Mouse (Mus musculus) layer of hippocampus, adult 2 months (tissue): ENCODE measurements around the gene Ccr1. TPM values are rescaled to one million over a fixed set of nuclear protein-coding genes. Genes with fewer than 3 reads are reported as not detected.
A peak's percentile ranks its signal among the peaks of the same experiment; 100 is the strongest.
"Not testable (repeated sequence)": the region's sequence is repeated elsewhere in the genome, so short reads cannot be mapped to it uniquely, and the experiment has no call there.

Source experiments
- DNase-seq, 2 experiments: peaks; one replicate each; pipeline ENCODE4 v3.0.0; 2022; ENCODE audit warnings: low spot score in 2 of 2
- H3K27ac ChIP-seq: fragments of 200-600 bp; 2 replicates; pipeline ENCODE4 v1.8.1; 2022
- H3K4me3 ChIP-seq: fragments of 200-600 bp; 2 replicates; pipeline ENCODE4 v1.8.1; 2022; ENCODE audit warnings: mild to moderate bottlenecking
- CTCF ChIP-seq: fragments of 200-600 bp; conservative IDR thresholded peaks from 2 replicates; pipeline ENCODE4 v1.8.1; 2022; ENCODE audit warnings: antibody characterized with exemption, mild to moderate bottlenecking, moderate library complexity
- total RNA-seq, 2 experiments: library from RNA; stranded (reverse); gene quantifications; 2 replicates each; pipeline ENCODE4 v1.2.3; 2021

The Ccr1 gene
- total RNA-seq, 2 experiments from 2014 or later, result 0.46 TPM; not detected in 1

DNA sequence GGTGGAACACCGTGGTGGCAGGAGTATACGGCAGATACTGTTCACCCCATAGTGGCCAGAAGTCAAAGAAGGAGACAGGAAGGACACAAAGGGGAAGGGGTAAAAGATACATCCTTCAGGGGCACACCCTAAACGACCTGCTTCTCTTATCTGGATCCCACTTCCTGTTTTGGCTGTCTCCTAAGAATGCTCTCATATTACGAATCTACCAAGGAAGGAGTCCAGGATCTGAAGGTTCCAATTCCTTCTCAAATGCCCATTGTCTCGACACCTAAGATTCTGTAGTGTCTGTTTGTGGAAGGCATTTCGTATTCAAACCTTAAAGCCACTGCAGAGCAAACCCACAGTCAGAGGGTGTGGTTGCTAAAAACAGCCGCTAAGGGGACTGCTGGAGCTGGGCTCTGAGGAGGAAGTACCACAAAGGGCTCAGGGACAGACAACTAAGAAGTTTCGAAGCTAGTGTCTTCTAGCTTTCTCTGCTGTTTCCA, 39.7 kb downstream of the Ccr1 start:
- Histone ChIP-seq H3K27ac (0 out of 2 replicates have a peak overlapping the region, but pooled peaks have one; percentile 39), H3K4me3 (no peak overlapping the region)
- TF ChIP-seq CTCF, result peak; percentile 57
- no peak for DNase-seq

DNA sequence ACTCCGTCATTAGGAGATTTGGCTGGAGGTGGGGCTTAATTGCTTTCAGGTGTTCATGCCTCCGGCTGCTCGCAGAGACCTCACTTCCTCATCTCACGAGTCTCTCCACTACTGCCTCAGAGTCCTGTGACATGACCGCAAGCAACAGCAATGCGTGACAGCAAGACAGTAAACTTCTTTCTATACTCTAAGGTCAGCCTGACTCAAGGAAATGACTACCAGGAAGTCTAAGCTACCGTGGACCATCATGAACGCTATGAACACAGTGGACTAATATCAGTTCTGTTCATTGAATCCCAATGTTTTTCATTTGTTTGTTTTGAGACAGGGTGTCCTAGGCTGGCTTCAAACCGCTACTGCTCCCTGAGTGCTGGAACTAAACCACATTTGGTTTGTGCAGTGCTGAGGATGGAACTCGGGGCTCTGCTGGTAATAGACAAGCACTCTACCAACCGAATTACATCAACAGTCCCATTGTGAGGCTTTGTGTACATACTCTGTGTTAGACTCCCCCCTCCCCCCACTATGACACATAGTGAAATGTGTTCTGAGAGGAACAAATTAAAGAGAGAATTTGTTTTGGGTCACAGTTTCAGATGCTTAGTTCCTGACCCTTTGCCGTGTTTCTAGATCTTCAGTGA, 40.3 kb downstream of the Ccr1 start:
- H3K4me3 ChIP-seq, result no peak overlapping the region
- H3K27ac ChIP-seq, result peak overlapping the region; percentile 46; the same call in 1 of the 2 replicates
- DNase-seq, result no peak
- TF ChIP-seq CTCF, result no peak

DNA sequence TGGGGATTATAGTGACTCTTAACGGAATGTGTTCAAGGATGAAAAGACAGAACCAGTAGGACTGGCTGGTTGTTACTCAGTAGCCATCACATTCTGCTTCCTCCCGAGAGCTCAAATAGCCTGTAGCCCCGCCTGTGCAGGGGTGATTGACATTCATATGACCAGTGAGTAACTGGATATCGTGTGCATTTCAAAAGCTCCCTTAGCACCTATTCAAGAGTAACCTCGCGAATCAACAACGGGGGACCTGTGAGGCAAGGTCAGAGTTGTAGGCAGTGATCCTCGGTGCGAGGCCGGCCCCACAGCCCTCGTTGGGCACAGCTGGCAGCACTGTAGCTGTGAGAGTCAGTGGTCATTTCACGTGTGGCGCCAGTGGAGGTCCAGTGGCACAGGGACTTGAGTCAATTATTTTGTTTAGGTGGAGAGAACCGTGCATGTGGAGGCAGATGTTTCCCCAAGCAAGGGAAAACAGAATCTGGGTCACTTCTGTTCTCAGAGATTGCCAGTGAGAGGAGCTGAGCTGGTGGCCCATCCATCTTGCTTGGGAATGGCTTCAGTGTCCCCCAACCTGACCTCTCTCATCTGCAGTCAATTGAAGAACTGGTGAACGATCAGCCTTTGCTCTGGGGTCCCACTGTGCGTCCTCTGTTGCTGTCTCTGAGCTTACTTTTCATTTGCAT, 41.1 kb downstream of the Ccr1 start:
- DNase-seq, result no peak
- Histone ChIP-seq H3K27ac (peak overlapping the region; percentile 46; the same call in 1 of the 2 replicates), H3K4me3 (no peak overlapping the region)
- no peak for TF ChIP-seq CTCF

DNA sequence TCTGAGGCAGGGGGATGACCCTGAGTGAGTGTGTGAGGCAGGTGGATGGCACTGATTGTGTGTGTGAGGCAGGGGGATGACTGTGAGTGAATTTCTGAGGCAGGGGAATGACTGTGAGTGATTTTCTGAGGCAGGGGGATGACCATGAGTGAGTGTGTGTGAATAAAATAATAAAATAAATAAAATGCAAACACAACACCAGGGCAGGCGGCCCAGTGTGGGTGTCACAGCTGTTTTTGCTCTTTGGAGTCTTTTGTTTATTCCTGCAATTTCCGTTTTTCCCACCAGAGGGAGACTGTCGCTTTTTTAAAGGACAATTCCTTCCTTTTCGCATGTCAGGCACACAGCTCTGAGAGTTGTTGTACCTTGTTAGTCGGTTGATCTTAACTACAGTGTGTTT, 42.5 kb downstream of the Ccr1 start:
- H3K27ac ChIP-seq, H3K4me3 ChIP-seq: not testable (repeated sequence)
- peak; percentile 56 to 75 for DNase-seq

DNA sequence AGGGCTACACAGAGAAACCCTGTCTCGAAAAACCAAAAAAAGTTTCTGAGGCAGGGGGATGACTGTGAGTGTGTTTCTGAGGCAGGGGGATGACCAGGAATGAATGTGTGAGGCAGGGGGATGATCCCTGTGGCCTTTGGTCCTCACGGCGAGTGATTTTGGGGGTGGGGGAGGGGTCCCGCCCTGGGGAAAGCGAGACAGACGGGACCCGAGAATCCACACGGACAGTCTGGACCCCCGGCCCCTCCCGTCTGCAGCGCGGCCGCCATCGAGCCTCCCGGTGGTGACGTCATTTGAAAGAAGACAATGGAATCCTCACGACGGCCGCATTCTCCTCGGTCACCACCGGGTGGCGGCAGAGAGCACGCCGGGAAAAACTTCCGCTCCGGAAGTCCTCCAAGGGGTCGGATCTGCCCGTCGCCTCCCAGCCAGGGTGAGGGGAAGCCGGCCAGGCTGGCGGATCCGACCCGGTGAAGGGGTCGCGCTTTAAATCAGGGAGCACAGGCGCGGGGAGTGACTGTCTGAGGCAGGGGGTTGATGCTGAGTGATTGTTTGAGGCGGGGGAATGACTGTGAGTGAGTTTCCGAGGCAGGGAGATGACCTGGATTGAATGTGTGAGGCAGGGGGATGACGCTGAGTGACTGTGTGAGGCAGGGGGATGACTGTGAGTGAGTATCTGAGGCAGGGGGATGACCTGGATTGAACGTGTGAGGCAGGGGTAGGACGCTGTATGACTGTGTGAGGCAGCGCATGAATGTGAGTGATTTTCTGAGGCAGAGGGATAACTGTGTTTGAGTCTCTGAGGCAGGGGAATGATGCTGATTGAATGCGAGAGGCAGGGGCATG, 43.2 kb downstream of the Ccr1 start:
- Histone ChIP-seq H3K4me3 (peak overlapping the region; percentile 66), H3K27ac (peak overlapping the region; percentile 91)
- TF ChIP-seq CTCF, result peak; percentile 88
- peak; percentile 83 to 87 for DNase-seq

More for the DNA sequence above, 42.5 kb downstream of the Ccr1 start:
- peak; percentile 88 for TF ChIP-seq CTCF

DNA sequence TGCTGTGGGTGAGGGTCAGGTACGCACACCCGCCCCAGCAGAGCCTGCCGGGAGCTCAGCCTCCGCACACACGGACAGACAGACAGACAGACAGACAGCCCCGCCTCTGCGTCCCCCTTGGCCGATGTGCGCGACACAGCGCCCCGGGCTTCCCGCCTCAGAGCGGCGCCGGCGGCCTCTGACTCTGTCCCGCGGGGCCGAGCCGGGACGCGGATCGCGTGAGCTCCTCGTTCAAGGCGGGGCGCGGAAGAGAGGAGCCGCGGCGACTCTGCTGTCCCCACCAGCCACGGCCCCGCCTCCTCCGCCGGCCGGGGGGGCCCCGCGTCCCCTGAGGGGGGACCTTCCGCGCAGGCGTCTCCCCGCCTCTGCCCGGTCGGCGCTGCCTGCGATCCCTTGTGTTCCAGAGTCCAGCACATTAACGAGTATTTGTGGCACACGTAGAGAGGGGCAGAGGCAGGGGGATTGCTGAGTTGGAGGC, 43.9 kb downstream of the Ccr1 start:
- peak overlapping the region; percentile 66 for H3K4me3 ChIP-seq
- DNase-seq, result peak; percentile 88 to 90
- no peak for TF ChIP-seq CTCF
- peak overlapping the region; percentile 91 for H3K27ac ChIP-seq

DNA sequence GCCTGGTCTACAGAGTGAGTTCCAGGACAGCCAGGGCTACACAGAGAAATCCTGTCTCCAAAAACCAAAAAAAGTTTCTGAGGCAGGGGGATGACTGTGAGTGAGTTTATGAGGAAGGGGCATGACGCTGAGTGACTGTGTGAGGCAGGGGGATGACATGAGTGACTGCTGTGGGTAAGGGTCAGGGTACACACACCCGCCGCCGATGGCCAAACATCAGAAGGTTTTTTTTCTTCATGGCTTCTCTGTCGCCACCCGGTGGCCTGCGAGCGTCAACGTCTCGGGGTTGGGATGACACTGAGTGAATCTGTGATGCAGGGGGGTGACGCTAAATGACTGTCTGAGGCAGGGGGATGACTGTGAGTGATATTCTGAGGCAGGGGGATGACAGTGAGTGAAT, 44.5 kb downstream of the Ccr1 start:
- Histone ChIP-seq H3K27ac (peak overlapping the region; percentile 28; the same call in 1 of the 2 replicates), H3K4me3 (peak overlapping the region; percentile 48; the same call in 1 of the 2 replicates)
- peak; percentile 70 for TF ChIP-seq CTCF
- peak; percentile 73 to 75 for DNase-seq

DNA sequence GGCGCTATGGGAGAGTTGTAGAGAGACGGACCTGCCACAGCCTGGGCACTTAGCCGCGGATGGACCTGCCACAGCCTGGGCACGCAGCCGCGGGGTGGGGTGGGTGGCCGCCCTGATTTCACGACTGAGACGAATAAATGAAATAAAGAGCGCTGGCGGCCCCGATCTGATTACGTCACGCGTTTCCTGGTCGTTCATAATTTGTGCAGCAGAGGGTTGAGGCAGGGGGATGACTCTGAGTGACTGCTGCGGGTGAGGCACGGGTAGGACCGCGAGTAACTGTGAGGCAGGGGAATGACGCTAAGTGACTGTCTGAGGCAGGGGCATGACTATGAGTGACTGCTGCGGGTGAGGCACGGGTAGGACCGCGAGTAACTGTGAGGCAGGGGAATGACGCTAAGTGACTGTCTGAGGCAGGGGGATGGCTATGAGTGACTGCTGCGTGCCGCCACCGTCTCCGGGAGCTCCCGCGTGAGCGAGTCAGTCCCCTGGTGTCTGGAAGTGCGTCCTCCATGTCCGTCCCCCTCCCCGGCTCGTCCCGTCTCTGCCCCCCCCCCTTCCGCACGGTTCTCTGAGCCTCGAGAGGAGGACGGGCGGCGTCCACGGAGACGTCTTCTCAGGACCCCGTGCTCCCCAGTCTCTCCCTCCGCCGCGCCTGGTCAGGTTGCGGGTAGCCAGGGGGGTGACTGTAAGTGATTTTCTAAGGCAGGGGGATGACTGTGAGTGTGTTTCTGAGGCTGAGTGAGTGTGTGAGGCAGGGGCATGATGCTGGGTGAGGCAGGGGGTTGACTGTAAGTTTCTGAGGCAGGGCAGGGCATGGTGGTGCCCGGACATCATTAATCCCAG, 45.1 kb downstream of the Ccr1 start:
- Histone ChIP-seq H3K27ac (peak overlapping the region; percentile 28; the same call in 1 of the 2 replicates), H3K4me3 (peak overlapping the region; percentile 48)
- DNase-seq, result peak in 1 of 2 experiments; percentile 19
- TF ChIP-seq CTCF, result no peak

Other genes with a start within 250 kb of the Ccr1 start
- gene Cxcr6, start 162.2 kb downstream of the Ccr1 start, total RNA-seq, result not detected
- gene Fyco1, start 116.8 kb downstream of the Ccr1 start, total RNA-seq, result 10 to 100 TPM; 44.7 to 49.6 TPM
- gene Xcr1, start 106.7 kb downstream of the Ccr1 start, total RNA-seq, result not detected
- gene Ccr1l1, start 9.7 kb upstream of the Ccr1 start, total RNA-seq, result not detected
- gene Ccr3, start 53.3 kb upstream of the Ccr1 start, total RNA-seq, result not detected
- under 1 TPM in 1 of 2 experiments, not detected in 1; 0.23 TPM for gene Ccr2, start 133.3 kb upstream of the Ccr1 start, total RNA-seq
- 10 to 100 TPM in 1 of 2 experiments, 1 to 10 TPM in 1; 7.9 to 10.2 TPM for gene Ccr5, start 152.9 kb upstream of the Ccr1 start, total RNA-seq